Mouse (Mus musculus): ENCODE data around the gene Rgs3.

DNA sequence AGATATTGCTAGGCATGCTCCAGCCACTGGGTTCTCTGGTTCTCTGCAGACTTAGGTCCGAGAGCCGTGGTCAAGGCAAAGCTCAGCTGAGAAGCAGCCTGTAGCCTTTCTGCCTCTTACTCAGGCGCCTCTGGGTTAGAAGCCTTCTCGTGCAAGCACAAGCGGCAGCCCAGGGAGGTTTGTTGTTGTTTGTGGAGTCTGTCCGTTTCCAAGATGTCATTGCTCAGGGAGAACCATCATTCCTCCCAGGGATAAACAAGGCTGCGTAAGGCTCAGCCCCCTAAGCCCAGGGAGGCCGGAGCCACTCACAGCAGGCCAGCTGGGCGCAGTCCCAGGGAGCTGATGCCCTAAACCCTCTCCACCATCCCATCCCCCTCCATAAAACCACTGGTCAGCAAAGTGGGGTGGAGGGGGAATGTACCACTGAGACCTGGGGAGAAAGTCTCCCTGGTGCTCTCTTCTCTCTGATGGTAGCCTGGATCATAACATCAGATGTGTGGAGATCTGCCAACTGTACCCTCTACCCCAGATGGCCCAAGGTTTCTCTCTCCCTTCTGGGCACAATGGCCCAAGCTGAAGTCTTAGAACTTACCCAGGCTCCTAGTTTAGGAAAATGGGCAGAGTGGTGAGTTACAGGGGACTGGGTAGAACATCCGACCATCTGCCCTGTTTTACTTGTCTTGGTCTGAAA lies 117.5 kb downstream of the Rgs3 start:
- TF ChIP-seq CTCF (IDR thresholded peaks at IDR 0.05; ENCODE audit: low read depth) (no peak), EP300 (IDR thresholded peaks at IDR 0.05; ENCODE audit: low read depth) (no peak)
